Mouse (Mus musculus) embryonic stem cell, embryonic (primary cell): Measurements from ENCODE around the gene Srek1.

Experiments used
- CTCF ChIA-PET, 4 experiments: fragments of 300-600 bp in 2 of 4; fragments of 350-600 bp in 2 of 4; sonication (Branson Sonifier 250); formaldehyde crosslinking; loops; one replicate each; lab custom pipeline; 2022; ENCODE audit warnings: inconsistent platforms in 2 of 4; lab: Charles Lee
- POLR2A ChIA-PET, 4 experiments: fragments of 300-600 bp in 2 of 4; fragments of 350-600 bp in 2 of 4; sonication (Branson Sonifier 250); formaldehyde crosslinking; loops; one replicate each; lab custom pipeline; 2022; ENCODE audit warnings: antibody characterized with exemption in 4 of 4, inconsistent platforms in 1 of 4; lab: Charles Lee

Srek1 gene

DNA sequence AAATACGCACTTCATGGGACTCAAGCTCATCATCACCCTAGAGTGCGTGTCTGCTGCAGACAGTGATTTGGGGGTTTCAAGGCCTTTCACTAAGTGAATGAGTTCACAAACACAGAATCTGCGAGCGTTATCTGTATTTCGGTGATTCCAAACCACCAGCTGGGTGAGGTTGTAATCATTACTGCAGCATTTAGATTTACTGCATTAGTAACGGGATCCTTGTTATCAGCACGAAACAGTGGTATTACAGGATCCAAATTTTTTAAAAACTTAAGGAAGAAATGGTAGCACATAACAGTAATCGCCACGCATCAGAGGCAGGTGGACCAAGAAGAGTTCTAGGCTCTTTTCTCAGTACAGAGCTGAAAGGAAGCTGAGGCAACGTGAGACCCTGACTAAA is 12.4 kb downstream of the Srek1 start:
- CTCF ChIA-PET: interaction anchor here in 1 of 4 experiments (0.5 kb wide), 1 partner anchor 337 kb away, joined by 3 read pairs; no protein-coding TSS in a partner anchor
- POLR2A ChIA-PET: interaction anchor here in 2 of 4 experiments (1.0 to 6.4 kb wide), 5 partner anchors 9 to 159 kb away, joined by 3 to 51 read pairs (median 6); partner anchors contain the start of gene Srek1 (in 1 of the 2)

DNA sequence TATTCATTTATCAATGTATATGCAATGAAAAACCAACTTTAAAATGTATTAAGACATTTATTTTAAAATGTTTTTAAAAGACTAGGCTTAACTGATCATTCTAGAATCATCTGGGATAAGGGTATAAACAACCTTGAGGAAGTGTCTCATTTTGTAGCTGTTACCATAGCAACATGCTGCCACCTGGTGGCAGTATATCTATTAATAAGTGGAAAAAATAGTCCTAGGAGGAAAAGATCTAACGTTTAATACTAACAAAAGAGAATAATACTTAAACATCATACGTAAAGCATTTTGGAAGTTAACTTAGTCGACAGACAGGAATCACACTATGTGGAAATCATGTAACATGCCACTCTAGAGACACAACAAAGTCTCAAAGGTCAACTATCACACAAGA is 23.0 kb downstream of the Srek1 start:
- POLR2A ChIA-PET: interaction anchor here (0.5 to 4.4 kb wide), 10 partner anchors 8 to 108 kb away, joined by 3 to 22 read pairs (median 4); partner anchors contain the start of gene Srek1 (in 2 of the 4)

DNA sequence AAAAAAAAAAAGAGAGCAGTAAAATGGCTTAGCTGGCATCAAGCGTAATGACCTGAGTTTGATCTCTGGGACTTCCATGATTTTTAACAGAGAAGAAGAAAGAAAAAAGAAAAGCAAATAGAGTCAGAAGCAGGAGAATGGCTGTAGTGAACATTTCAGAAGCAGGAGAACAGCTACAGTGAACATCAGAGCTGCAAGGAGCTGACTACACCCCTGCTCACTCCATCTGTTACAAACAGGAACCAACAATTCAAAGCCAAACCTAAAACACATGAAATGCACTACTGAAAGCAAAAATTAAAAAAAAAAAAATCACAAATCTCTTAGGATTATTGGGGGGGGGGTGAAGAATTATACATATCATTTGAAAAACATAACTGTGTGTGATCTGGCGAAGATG is 28.7 kb downstream of the Srek1 start:
- POLR2A ChIA-PET: interaction anchor here in 2 of 4 experiments (0.5 to 1.8 kb wide), 6 partner anchors 7 to 1151 kb away, joined by 3 to 9 read pairs (median 4); no protein-coding TSS in a partner anchor
- CTCF ChIA-PET: no interaction called here

More for the DNA sequence above, 23.0 kb downstream of the Srek1 start:
- CTCF ChIA-PET: interaction anchor here (0.5 to 1.2 kb wide), 4 partner anchors 19 to 597 kb away, joined by 3 to 6 read pairs (median 4); partner anchors contain the start of gene Srek1 (in 1 of the 4)

DNA sequence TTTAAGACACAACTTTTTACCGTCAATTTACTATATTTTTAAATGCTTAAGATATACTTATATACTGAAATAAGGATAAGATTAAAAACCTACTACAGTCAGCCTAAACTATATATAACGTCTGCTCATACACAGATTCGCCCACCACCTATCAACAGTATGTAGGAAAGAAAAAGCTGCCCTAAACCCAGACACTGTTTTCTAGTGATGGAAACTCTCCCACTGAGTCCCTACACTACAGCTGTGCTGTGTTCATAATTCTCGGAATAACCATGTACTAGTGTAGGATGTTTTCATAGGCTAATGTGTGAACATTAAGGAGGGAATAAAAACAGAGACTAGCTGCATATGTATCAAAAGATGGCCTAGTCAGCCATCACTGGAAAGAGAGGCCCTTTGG is 29.2 kb downstream of the Srek1 start:
- ChIA-PET CTCF (no interaction called here), POLR2A (interaction anchor here in 2 of 4 experiments (0.5 to 1.8 kb wide), 6 partner anchors 8 to 1151 kb away, joined by 3 to 9 read pairs (median 4); no protein-coding TSS in a partner anchor)

DNA sequence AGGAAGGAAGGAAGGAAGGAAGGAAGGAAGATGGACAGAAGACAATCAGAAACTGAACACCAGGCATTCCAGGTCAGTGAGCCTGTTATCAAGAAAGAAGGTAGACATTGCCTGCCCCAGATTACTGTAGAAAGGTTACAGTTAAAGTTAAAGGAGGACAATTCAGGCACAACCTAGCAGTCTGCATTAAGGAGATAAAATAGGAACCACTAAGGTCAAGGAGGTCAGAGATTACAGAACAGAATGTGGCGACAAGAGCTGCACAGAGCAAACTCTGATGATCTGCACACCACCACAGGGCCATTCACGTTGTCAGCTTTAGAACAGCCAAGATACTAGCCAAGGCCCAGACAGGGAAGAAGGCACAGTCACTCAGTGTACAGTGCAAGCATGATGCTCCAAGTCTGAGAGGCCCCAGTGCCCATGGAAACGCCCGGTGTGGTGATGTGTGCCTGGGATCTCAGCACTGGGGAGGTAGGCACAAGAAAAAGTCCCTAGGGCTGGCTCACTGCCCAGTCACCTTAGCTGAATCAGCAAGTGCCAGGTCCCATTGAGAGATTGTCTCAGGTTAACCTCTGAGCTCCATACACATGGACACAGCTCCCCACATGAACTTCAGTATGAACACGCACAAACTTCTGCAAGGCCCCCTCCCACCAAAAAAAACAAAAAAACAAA is 38.9 kb downstream of the Srek1 start:
- CTCF ChIA-PET: no interaction called here
- POLR2A ChIA-PET: interaction anchor here in 1 of 4 experiments (1.2 kb wide), 1 partner anchor 8 kb away, joined by 3 read pairs; no protein-coding TSS in a partner anchor

DNA sequence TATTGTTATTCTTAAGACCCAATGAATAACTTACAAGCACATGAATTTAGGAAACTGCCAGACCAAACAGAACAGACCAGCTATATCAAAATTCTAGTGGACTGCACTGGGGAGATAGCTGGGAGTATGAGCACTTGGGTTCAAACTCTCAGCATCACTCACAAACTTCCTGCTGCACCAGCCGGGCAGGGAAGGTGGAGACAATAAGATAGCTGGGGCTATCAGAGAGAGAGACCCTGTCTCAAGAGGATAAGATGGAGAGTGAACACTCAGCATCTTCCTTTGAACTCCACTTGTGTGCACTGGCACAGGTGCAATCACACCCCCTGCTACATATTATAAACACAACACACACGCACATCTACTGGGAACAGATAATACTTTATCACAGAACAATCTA is 47.5 kb downstream of the Srek1 start:
- CTCF ChIA-PET: interaction anchor here in 1 of 4 experiments (0.6 kb wide), 1 partner anchor 1272 kb away, joined by 4 read pairs; no protein-coding TSS in a partner anchor
- POLR2A ChIA-PET: interaction anchor here in 1 of 4 experiments (1.4 kb wide), 1 partner anchor 9 kb away, joined by 3 read pairs; no protein-coding TSS in a partner anchor

DNA sequence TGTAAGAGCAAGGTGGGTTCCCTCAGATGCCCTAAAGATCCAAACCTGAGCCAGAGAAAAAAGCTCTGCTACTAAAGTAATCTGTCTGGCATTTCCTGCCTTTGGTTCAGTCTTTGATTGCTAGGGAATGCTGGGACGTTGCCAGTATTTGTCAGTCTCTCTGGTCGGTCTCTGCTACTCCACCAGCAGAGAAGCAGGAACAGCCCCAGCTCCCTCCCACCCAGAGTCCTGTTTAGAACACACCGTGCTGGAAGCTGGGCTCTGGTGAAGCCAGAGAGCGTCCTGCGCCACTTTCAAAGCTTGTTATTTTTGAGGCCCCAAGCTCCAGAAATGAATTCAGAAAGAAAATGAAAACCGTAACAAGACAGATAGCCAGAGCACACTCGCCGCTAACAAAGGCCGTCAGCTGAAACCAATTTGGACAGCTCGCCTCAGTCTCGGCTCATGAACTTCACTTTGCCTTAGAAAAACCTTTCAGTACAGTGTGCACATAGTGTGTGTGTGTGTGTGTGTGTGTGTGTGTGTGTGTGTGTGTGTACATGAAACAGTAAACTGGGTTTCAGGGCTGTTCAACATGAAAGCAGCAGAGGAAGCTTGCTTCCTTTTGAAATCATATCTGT is 62.9 kb downstream of the Srek1 start:
- POLR2A ChIA-PET: interaction anchor here in 2 of 4 experiments (0.8 to 1.5 kb wide), 4 partner anchors 10 to 46 kb away, joined by 3 to 7 read pairs (median 4); no protein-coding TSS in a partner anchor
- CTCF ChIA-PET: interaction anchor here in 3 of 4 experiments (0.7 to 0.9 kb wide), 3 partner anchors 8 to 15 kb away, joined by 3 to 8 read pairs (median 3); no protein-coding TSS in a partner anchor

DNA sequence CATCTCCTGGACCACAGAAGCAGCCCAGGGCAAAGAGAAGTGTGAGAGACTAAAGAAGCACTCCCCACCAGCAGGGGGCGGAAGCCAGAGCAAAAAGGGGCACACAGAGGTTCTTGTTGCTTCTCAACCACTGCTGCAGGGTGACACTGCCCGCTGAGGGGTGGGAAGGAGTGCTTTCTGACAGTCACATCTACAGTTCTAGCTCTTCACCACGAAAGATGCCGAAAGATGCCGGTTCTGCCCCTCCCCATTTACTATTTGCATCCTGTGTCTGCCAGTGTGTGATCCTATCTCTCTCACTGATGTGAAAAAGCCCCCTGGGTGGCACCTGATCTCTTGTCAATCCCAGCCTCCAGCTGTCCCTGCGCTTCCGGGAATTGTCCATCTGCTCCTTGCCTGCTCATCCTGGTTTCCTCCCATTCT is 64.0 kb downstream of the Srek1 start:
- POLR2A ChIA-PET: no interaction called here
- CTCF ChIA-PET: no interaction called here

DNA sequence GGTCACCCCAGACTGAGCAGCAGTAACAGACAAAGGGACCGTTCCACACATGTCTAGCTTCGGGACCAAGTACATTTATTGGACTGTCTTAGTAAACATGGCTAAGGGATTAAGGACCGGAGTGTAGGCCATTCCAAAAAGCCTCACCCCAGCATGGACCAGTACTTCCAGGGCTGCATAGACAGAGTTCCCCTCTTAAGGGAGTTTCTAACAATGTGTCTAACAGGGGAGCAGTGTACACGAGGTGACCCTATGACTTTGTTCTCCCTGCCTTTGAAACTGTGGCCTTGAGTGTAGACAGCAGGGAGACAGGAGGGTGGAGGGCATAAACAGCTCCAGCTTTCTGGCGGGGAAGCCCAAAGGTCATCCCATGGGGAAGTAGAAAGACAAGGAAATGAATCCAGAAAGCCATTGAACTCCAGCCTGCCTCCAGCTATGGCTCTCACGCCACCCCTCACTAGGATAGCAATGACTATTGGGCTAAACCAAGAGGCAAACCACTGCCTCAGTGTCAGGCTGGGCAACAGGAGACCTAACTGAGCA is 68.9 kb downstream of the Srek1 start:
- POLR2A ChIA-PET: interaction anchor here in 1 of 4 experiments (0.5 to 2.7 kb wide), 2 partner anchors 69 to 1191 kb away, joined by 3 to 9 read pairs; partner anchors contain the start of gene Srek1
- CTCF ChIA-PET: interaction anchor here in 2 of 4 experiments (0.6 to 0.8 kb wide), 2 partner anchors 275 to 705 kb away, joined by 3 to 4 read pairs; no protein-coding TSS in a partner anchor

DNA sequence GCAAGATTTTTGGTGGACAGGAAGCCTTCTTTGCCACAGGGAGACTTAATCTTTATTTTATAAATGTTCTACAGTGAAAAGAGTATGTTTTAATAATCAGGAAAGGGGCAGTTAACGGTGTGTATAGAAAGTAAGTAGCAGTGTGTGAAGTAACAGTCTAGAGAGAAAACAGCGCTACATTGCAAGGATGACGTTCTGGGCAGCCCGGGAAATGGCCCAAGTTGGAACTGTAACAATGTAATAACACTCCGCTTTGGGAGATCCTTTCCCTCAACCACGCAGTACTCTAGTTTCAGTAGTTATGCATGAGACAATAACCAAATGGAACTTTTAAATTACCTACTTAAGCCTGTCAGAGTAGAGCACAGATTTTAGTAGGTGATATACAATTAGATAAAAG is 70.6 kb downstream of the Srek1 start:
- ChIA-PET POLR2A (no interaction called here), CTCF (interaction anchor here in 3 of 4 experiments (0.6 to 1.2 kb wide), 8 partner anchors 7 to 1571 kb away, joined by 3 to 6 read pairs (median 4); no protein-coding TSS in a partner anchor)

DNA sequence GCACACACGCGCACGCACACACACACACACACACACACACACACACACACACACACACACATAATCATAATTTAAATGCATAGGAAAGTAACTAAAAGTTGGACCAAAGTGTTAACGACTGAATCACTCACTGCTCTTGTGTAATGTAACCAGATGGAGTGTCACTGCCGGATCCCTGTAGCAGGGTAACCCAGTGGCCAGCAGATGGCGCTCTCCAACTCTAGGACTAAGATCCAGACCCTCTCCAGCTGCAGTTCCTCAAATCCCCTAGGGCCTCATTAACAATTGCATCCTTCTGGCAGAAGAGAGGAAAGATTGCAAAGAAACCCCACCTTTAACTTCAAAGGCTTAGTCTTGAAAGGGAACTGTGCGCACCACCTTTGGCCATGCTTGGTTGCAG is 71.0 kb downstream of the Srek1 start:
- POLR2A ChIA-PET: interaction anchor here in 1 of 4 experiments (0.7 kb wide), 1 partner anchor 800 kb away, joined by 4 read pairs; no protein-coding TSS in a partner anchor
- CTCF ChIA-PET: interaction anchor here in 3 of 4 experiments (0.6 to 1.2 kb wide), 11 partner anchors 8 to 1571 kb away, joined by 3 to 6 read pairs (median 4); no protein-coding TSS in a partner anchor

DNA sequence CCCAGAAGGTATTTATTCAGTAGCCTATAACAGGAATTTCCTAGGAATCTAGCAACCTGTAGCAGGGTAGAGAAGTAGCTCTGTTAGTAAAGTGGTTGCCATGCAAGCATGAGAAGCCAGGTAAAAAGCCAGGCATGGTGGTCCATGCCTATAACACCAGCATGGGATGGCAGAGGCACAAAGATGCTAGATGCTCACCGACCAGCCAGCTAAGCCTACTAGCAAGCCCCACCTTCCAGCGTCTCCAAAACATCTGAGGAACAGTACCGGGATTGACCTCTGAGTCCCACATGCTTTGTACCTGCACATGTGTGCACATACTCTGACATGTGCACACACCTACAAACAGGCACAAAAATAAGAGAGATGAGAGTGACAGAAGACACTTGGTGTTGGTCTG is 72.1 kb downstream of the Srek1 start:
- ChIA-PET POLR2A (no interaction called here), CTCF (no interaction called here)

DNA sequence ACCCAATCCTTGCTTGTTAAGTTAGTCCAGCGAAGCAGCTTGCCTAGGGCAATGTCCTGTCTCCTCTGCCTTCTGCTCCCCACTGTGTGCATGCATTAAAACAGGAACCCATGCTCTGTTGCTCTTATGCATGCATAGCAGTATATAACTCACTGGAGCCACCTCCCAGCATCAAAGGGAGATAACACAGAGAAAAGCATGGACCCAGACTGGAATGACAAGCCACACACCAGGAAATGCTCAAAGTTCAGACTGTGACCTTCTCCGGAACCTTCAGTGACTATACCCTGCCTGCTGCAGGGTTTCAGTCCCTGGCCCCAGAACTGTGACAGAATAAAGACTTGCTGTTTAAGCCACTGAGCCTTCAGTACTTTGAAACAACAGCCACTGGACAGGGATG is 73.7 kb downstream of the Srek1 start:
- POLR2A ChIA-PET: interaction anchor here in 1 of 4 experiments (1.8 kb wide), 1 partner anchor 74 kb away, joined by 4 read pairs; the partner anchor contains the start of gene Srek1

DNA sequence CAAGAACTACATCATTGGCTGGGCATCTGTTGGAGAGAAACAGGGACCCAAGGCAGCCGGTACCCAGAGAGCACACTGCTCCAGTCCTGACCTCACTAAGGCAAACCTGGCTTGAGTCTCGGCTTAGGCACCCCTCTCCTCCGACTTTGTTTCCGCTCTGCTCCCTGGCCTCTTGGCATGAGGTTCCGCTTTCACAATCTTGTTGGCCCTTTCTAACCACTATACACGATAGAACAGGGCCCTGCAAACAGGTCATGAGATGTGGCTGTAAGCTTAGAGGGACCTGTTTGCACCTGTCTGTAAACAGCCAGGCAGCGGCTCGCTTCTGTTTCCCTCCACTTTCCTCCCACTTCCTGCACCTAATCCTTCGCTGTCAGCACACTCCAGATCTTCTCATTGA is 76.4 kb downstream of the Srek1 start:
- ChIA-PET CTCF (no interaction called here), POLR2A (no interaction called here)

More for the DNA sequence above, 73.7 kb downstream of the Srek1 start:
- CTCF ChIA-PET: interaction anchor here in 1 of 4 experiments (0.6 kb wide), 1 partner anchor 24 kb away, joined by 3 read pairs; no protein-coding TSS in a partner anchor

DNA sequence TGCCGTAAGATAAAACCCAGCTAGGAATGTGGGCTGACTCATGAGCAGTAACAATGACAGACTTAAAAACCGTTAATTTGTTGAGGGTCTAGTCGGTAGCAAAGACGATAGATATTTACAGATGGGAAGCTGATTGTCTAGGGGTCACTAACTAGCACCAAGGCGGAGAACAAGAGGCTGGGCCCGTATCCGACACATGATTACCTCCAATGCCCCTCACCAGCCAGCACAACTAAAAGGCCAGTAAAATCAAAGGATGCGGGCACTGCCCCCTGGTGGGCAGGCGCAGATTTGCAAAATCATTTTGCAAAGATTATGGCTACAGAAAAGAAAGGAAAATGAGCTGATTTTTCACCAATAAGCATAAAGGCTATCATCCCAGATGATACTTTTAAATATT is 78.2 kb downstream of the Srek1 start:
- CTCF ChIA-PET: interaction anchor here (0.6 to 1.6 kb wide), 17 partner anchors 11 to 523 kb away, joined by 3 to 9 read pairs (median 3); no protein-coding TSS in a partner anchor
- POLR2A ChIA-PET: interaction anchor here in 1 of 4 experiments (1.1 kb wide), 2 partner anchors 31 to 78 kb away, joined by 3 read pairs; partner anchors contain the start of gene Srek1

DNA sequence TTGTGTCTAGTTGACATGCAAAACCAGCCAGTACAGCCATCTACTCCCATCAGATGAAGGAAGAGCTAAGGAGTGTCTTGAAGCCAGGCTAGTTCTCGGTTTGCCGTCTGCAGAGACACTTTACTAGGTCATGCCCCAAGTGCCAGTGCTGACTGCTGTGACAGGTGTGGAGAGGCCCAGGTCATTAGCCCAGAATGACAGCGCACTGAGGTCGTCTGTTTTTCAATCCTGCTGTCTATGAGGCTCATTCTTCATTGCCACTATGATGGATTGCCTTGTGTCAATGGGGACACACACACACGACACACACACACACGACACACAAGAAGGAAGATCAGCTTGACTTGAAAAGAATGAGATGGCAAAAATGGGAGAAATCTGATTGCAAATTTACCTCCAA is 79.0 kb downstream of the Srek1 start:
- POLR2A ChIA-PET: no interaction called here
- CTCF ChIA-PET: interaction anchor here in 3 of 4 experiments (0.6 to 1.6 kb wide), 7 partner anchors 12 to 420 kb away, joined by 3 to 7 read pairs (median 5); no protein-coding TSS in a partner anchor
